Mouse (Mus musculus) intestine, embryonic 16.5 days (tissue): ENCODE results near the gene Tmem253. TPM values are rescaled to one million over a fixed set of nuclear protein-coding genes. Genes with fewer than 3 reads are reported as not detected.

Experiments
- ATAC-seq: fragments of 200-750 bp; cut with Nextera tagmentation; 2 replicates; pipeline ENCODE4 v1.8.0; 2017; ENCODE audit warnings: moderate TSS enrichment, moderate library complexity
- H3K27ac ChIP-seq: fragments of 300-500 bp; sonication (generic); 2 replicates; pipeline ENCODE4 v1.5.1; 2014; ENCODE audit warnings: mild to moderate bottlenecking, low read length
- H3K27me3 ChIP-seq: fragments of 300-500 bp; sonication (generic); replicated peaks from 2 replicates; pipeline ENCODE4 v1.6.1; 2014; ENCODE audit warnings: low read length, control low read depth, mixed read lengths; ENCODE audit not compliant: control insufficient read depth, insufficient read depth
- H3K36me3 ChIP-seq: fragments of 300-500 bp; sonication (generic); 2 replicates; pipeline ENCODE4 v1.6.1; 2014; ENCODE audit warnings: low read length, control low read depth; ENCODE audit not compliant: control insufficient read depth, insufficient read depth
- H3K4me1 ChIP-seq: fragments of 300-500 bp; sonication (generic); 2 replicates; pipeline ENCODE4 v1.6.1; 2014; ENCODE audit warnings: low read length, control low read depth, mixed read lengths; ENCODE audit not compliant: control insufficient read depth, insufficient read depth
- H3K4me2 ChIP-seq: fragments of 300-500 bp; sonication (generic); 2 replicates; pipeline ENCODE4 v1.6.1; 2014; ENCODE audit warnings: low read depth, low read length, control low read depth
- H3K4me3 ChIP-seq: fragments of 300-500 bp; sonication (generic); 2 replicates; pipeline ENCODE4 v1.5.1; 2014; ENCODE audit warnings: mild to moderate bottlenecking, low read length
- H3K9ac ChIP-seq: fragments of 300-500 bp; sonication (generic); 2 replicates; pipeline ENCODE4 v1.6.1; 2014; ENCODE audit warnings: low read depth, low read length
- H3K9me3 ChIP-seq: fragments of 300-500 bp; sonication (generic); 2 replicates; pipeline ENCODE4 v1.6.1; 2016; ENCODE audit warnings: low read length, control low read depth; ENCODE audit not compliant: control insufficient read depth
- WGBS: fragments of 180-500 bp; shearing (Covaris S2); extraction: QIAGEN DNeasy Blood & Tissue Kit; methylation state at CpG from one replicate; pipeline ENCODE4 v1.1.7; 2014; 5-methylcytosine and 5-hydroxymethylcytosine counted together
- polyA plus RNA-seq: library from polyadenylated mRNA; unstranded; fragments of >200 nt; fragmentation: Nextera tagmentation; extraction: Ambion mirVana; gene quantifications from 2 replicates; pipeline ENCODE4 v1.2.1, GENCODE M21; 2015

Tmem253 gene
- polyA plus RNA-seq, 1 experiment from 2014 or later, result 99.0 TPM

GRCm38 (mm10) chr14:52018248-52019050 is 3.0 kb downstream of the Tmem253 start:
- Histone ChIP-seq H3K27ac (peak overlapping the region; percentile 99), H3K4me2 (peak overlapping the region; percentile 71), H3K4me3 (peak overlapping the region; percentile 67), H3K36me3 (no peaks in the 10 kb centered on the region), H3K27me3 (no peaks in the 10 kb centered on the region), H3K9ac (peak overlapping the region; percentile 93), H3K9me3 (no peaks in the 10 kb centered on the region), H3K4me1 (peaks cover 37% of the 10 kb centered on the region)
- no peak for ATAC-seq
- 81% methylated on average over 15 of the region's 15 CpGs for WGBS

- ATAC-seq, result peak; percentile 3
Measured at GRCm38 (mm10) chr14:52019051-52019589, 3.7 kb downstream of the Tmem253 start.

DNA sequence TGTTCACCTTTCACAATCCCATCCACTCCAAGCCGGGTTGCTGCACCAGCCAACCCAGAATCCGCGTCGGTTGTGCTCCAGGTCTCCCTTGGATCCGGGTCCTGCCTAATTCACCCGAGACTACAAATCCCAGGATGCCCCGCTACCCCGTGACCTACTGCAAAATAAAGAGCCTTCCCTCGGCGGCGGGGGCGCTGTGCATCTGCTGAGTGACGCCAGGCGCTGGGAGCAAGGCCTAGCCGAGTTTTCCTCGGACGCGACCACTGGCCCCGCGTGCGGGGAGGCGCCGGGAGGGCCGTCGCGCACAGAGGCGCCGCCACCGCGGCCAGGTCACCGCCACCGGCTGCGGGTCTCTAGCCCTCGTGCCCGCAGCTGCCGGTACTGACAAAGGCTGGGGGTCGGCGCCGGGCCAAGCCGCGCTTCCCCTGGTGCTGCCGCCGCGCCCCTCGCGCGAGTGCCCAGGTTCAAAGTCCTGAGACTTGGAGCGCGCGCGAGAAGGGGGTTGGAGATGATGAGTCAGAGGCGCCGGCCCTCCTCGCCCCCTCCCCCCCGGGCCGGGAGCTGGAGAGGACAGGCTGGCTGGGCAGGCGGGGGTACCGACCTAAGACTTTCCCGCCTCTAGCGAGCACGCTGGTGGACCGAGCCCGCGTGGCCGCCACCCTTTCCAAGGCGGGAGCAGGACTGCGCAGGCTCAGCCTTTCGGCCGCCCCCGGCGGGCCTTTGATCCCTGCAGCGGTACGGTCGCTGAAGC is 4.3 kb downstream of the Tmem253 start:
- H3K36me3 ChIP-seq, result no peaks in the 10 kb centered on the region
- H3K9ac ChIP-seq, result peak overlapping the region; percentile 93
- H3K4me3 ChIP-seq, result peak overlapping the region; percentile 67
- H3K27ac ChIP-seq, result peak overlapping the region; percentile 99
- under 1% methylated on average over 73 of the region's 74 CpGs for WGBS
- no peaks in the 10 kb centered on the region for H3K9me3 ChIP-seq
- no peaks in the 10 kb centered on the region for H3K27me3 ChIP-seq
- peak; percentile 83 for ATAC-seq
- H3K4me1 ChIP-seq, result peaks cover 35% of the 10 kb centered on the region
- peak overlapping the region; percentile 71 for H3K4me2 ChIP-seq

More at GRCm38 (mm10) chr14:52019051-52019589, 3.7 kb downstream of the Tmem253 start:
- no peaks in the 10 kb centered on the region for H3K9me3 ChIP-seq
- H3K36me3 ChIP-seq, result no peaks in the 10 kb centered on the region
- H3K27me3 ChIP-seq, result no peaks in the 10 kb centered on the region
- WGBS, result 30% methylated on average over 12 of the region's 12 CpGs
- peak overlapping the region; percentile 67 for H3K4me3 ChIP-seq
- peak overlapping the region; percentile 99 for H3K27ac ChIP-seq
- peaks cover 35% of the 10 kb centered on the region for H3K4me1 ChIP-seq
- H3K4me2 ChIP-seq, result peak overlapping the region; percentile 71
- peak overlapping the region; percentile 93 for H3K9ac ChIP-seq

GRCm38 (mm10) chr14:52020486-52021137 is 5.2 kb downstream of the Tmem253 start, which contains the start of gene Zfp219:
Zfp219 (minus strand) TSS chr14:52020733.
- 7% methylated on average over 15 of the region's 15 CpGs for WGBS
- peak within 1 kb of the TSS; percentile 67 for H3K4me3 ChIP-seq
- H3K4me2 ChIP-seq, result peak within 1 kb of the TSS; percentile 71
- H3K27me3 ChIP-seq, result no peaks in the 10 kb centered on the region
- peak; percentile 68 for ATAC-seq
- H3K9ac ChIP-seq, result peak within 1 kb of the TSS; percentile 93
- peak within 1 kb of the TSS; percentile 99 for H3K27ac ChIP-seq
- peaks cover 32% of the 10 kb centered on the region for H3K4me1 ChIP-seq
- H3K9me3 ChIP-seq, result no peaks in the 10 kb centered on the region
- H3K36me3 ChIP-seq, result no peaks in the 10 kb centered on the region

DNA sequence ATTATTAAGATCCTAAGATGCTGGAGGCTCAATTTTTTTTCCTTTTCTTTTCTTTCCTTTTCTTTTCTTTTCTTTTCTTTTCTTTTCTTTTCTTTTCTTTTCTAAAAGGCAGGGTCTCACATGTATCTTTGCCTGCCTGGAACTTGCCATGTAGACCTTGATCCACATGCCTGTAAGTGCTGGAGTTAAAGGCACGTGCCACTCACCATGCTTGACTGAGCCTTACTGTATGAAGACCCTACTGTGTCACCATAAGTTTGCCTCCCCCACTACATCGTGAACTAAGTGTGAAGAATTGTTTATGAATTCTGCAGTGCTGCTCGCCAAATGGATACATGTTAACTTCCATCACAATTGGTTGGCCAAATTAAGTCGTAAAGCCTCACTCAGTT is 5.7 kb downstream of the Tmem253 start:
- H3K36me3 ChIP-seq, result no peaks in the 10 kb centered on the region
- no peak for ATAC-seq
- no peaks in the 10 kb centered on the region for H3K9me3 ChIP-seq
- no peaks in the 10 kb centered on the region for H3K27me3 ChIP-seq
- H3K9ac ChIP-seq, result peak overlapping the region; percentile 93; the same call in 1 of the 2 replicates
- peak overlapping the region; percentile 71; the same call in 1 of the 2 replicates for H3K4me2 ChIP-seq
- H3K27ac ChIP-seq, result peak overlapping the region; percentile 99; the same call in 1 of the 2 replicates
- H3K4me3 ChIP-seq, result no peak overlapping the region
- peaks cover 26% of the 10 kb centered on the region for H3K4me1 ChIP-seq
- 58% methylated on average over 4 of the region's 4 CpGs for WGBS

- Histone ChIP-seq H3K27ac (0 out of 2 replicates have a peak overlapping the region, but pooled peaks have one; percentile 99), H3K4me3 (no peak overlapping the region), H3K4me2 (no peak overlapping the region), H3K9me3 (no peaks in the 10 kb centered on the region), H3K4me1 (peaks cover 25% of the 10 kb centered on the region), H3K36me3 (no peaks in the 10 kb centered on the region), H3K27me3 (no peaks in the 10 kb centered on the region), H3K9ac (no peak overlapping the region)
- ATAC-seq, result no peak
- WGBS, result 90% methylated on average over 8 of the region's 8 CpGs
Measured at GRCm38 (mm10) chr14:52021568-52022212, 6.2 kb downstream of the Tmem253 start.

GRCm38 (mm10) chr14:52022244-52022708 is 6.8 kb downstream of the Tmem253 start:
- 66% methylated on average over 3 of the region's 3 CpGs for WGBS
- no peak for ATAC-seq
- Histone ChIP-seq H3K9ac (0 out of 2 replicates have a peak overlapping the region, but pooled peaks have one; percentile 43), H3K27me3 (no peaks in the 10 kb centered on the region), H3K4me1 (peaks cover 25% of the 10 kb centered on the region), H3K4me3 (peak overlapping the region; percentile 40; the same call in 1 of the 2 replicates), H3K27ac (peak overlapping the region; percentile 85), H3K9me3 (no peaks in the 10 kb centered on the region), H3K36me3 (no peaks in the 10 kb centered on the region), H3K4me2 (peak overlapping the region; percentile 65)

- H3K4me3 ChIP-seq, result peak overlapping the region; percentile 40
- peak; percentile 22 for ATAC-seq
- no peaks in the 10 kb centered on the region for H3K36me3 ChIP-seq
- H3K4me2 ChIP-seq, result peak overlapping the region; percentile 65
- no peaks in the 10 kb centered on the region for H3K9me3 ChIP-seq
- peaks cover 25% of the 10 kb centered on the region for H3K4me1 ChIP-seq
- no peaks in the 10 kb centered on the region for H3K27me3 ChIP-seq
- WGBS, result 6% methylated on average over 23 of the region's 23 CpGs
- H3K27ac ChIP-seq, result peak overlapping the region; percentile 85
- H3K9ac ChIP-seq, result peak overlapping the region; percentile 43
Measured at GRCm38 (mm10) chr14:52022709-52023459, 7.4 kb downstream of the Tmem253 start.
